Mouse (Mus musculus): ENCODE data around the gene Gm28729.

The Gm28729 gene

GRCm38 (mm10) chr9:96469556-96470265, 55.4 kb downstream of the Gm28729 start:
- no peak for DNase-seq (ENCODE audit: extremely low read depth, insufficient read length, low spot score)

GRCm38 (mm10) chr9:96463708-96464107, 61.4 kb downstream of the Gm28729 start:
- DNase-seq (ENCODE audit: extremely low read depth, insufficient read length, low spot score), result no peak

DNA sequence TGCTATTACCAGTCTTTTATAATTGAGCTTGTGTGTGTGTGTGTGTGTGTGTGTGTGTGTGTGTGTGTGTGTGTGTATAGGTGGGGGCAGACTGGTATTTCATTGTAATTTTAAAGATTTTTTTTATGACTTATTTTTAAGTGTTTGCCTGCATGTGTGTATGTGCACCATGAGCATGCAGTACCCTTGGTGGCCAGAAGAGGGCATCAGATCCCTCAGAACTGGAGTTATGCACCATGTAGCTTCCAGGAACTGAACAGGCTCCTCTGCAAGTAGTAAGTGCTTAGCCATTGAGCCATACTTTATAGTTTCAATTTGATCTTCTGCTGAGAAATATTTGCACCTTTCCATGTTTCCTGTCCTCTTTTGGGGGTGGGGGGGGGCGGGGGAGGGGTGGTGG, 63.5 kb downstream of the Gm28729 start:
- DNase-seq (ENCODE audit: extremely low read depth, insufficient read length, low spot score), result no peak

GRCm38 (mm10) chr9:96460117-96460865, 64.8 kb downstream of the Gm28729 start:
- DNase-seq (ENCODE audit: extremely low read depth, insufficient read length, low spot score), result no peak

- DNase-seq (ENCODE audit: extremely low read depth, insufficient read length, low spot score), result no peak
Measured at GRCm38 (mm10) chr9:96455618-96456017, 69.4 kb downstream of the Gm28729 start.

- DNase-seq (ENCODE audit: extremely low read depth, insufficient read length, low spot score), result no peak
Measured at GRCm38 (mm10) chr9:96452956-96453355, 72.1 kb downstream of the Gm28729 start.

- DNase-seq (ENCODE audit: extremely low read depth, insufficient read length, low spot score), result no peak
Measured at GRCm38 (mm10) chr9:96450900-96451720, 74.0 kb downstream of the Gm28729 start.

GRCm38 (mm10) chr9:96449514-96449913, 75.5 kb downstream of the Gm28729 start:
- no peak for DNase-seq (ENCODE audit: extremely low read depth, insufficient read length, low spot score)

GRCm38 (mm10) chr9:96445351-96445750, 79.7 kb downstream of the Gm28729 start:
- no peak for DNase-seq (ENCODE audit: extremely low read depth, insufficient read length, low spot score)

DNA sequence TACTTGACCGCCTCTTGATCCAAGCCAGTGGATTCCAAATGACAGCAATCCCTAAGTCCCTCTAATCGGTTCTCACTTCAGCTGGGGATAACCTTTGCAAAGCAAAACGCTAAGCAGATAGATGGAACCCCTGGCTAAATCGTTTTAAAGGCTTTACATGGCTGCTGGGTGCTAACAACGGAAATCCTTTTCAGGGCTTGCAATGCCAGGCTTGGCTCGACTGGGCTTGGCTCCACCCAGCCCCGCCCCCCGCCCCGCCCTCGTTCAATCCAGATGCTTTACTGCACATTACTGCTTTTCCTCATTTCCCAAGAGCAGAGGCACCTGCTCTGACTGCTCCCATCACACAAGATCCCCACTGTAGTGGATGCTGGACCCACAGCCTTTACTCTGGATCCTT, 83.0 kb downstream of the Gm28729 start:
- no peak for DNase-seq (ENCODE audit: extremely low read depth, insufficient read length, low spot score)

- DNase-seq (ENCODE audit: extremely low read depth, insufficient read length, low spot score), result no peak
Measured at GRCm38 (mm10) chr9:96438334-96438871, 86.7 kb downstream of the Gm28729 start.

DNA sequence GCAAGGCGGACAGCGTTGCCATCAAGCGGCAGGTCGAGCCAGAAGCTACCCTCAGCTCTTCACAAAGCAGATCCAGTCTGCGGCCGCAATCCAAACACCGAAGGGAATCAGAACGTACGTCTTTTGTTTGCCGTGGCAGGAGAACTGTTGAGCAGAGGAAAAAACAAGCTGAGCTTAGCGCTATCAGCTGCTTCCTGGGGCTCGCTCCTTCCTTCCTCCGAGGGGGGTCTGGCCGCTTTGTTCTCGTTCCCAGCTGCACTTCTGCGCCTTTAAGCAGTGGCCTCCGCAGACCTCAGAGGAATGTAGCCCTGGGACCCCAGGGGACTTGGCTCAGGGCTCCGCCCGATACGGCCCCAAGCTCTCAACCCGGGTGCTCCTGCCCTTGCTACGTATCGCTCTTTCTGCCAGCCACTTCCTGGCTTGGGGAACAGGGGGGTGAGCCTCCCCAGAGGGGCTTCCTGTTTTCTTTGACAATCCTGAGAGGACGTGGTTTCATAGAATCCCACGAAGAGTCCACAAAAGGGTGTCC, 87.2 kb downstream of the Gm28729 start:
- DNase-seq (ENCODE audit: extremely low read depth, insufficient read length, low spot score), result no peak

- no peak for DNase-seq (ENCODE audit: extremely low read depth, insufficient read length, low spot score)
Measured at GRCm38 (mm10) chr9:96436901-96437804, 87.9 kb downstream of the Gm28729 start.
